In the genomic region with DNA sequence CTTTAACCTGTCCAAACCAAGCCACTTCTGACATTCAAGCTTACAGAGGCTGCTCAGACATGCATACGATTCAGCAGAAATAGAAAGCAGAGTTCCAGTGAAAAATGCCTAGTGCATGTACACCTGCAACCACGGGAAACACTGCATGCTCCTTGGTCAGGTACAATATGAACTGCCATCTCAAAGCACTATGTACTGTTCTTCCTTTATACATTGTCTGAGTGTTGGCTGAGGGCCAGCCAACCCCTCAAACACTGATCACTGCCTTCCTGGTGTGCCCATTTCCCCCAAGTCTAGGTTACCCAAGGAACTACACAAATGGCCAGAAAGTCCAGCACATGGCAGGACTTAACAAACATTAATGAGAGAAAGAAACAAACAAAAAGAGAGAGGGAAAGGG, we compare ENCODE assay signal across 15 mouse cellular contexts. TPM values are rescaled to one million over a fixed set of nuclear protein-coding genes. Genes with fewer than 3 reads are reported as not detected.
DNase-seq lines count a peak whose midpoint lies in the region; ATAC-seq and TF ChIP-seq lines count a peak whose summit lies in the region.
"Had no signal": no experiment of that assay in that cellular context is flagged by ENCODE, and none has a peak within 500 bp of the region (broad histone marks: within the 10 kb centered on the region; RNA-seq: fewer than 3 reads in every experiment).

No protein-coding gene starts in this region.

- H3K27ac ChIP-seq in heart, embryonic 15.5 days, result no peak overlapping the region
- H3K27ac ChIP-seq in heart, embryonic 11.5 days (ENCODE audit: low read depth, low read length), result no peak overlapping the region
- H3K27ac ChIP-seq in liver, embryonic 13.5 days, result 0 out of 2 replicates have a peak overlapping the region, but pooled peaks have one; percentile 0
- no peak overlapping the region for H3K27ac ChIP-seq in embryonic fibroblast, embryonic 13.5 days (ENCODE audit: insufficient read depth, low read length)
- H3K27ac ChIP-seq: embryonic facial prominence, embryonic 13.5 days; heart, adult 2 months; liver, embryonic 14.5 days; macrophage had no signal

- H3K4me2 ChIP-seq in heart, embryonic 15.5 days, result peak overlapping the region; percentile 66; the same call in 1 of the 2 replicates
- no peak overlapping the region for H3K4me2 ChIP-seq in heart, embryonic 11.5 days
- H3K4me2 ChIP-seq in liver, embryonic 13.5 days, result no peak overlapping the region

- H3K27me3 ChIP-seq in heart, embryonic 15.5 days, result no peaks in the 10 kb centered on the region
- no peaks in the 10 kb centered on the region for H3K27me3 ChIP-seq in heart, embryonic 11.5 days (ENCODE audit: control insufficient read depth, insufficient read depth, low read length)
- no peaks in the 10 kb centered on the region for H3K27me3 ChIP-seq in liver, embryonic 13.5 days
- H3K27me3 ChIP-seq: CH12.LX; embryonic facial prominence, embryonic 13.5 days had no signal

- peaks cover 50% of the 10 kb centered on the region for H3K4me1 ChIP-seq in heart, embryonic 15.5 days (replicated peaks)
- H3K4me1 ChIP-seq in heart, embryonic 11.5 days (ENCODE audit: control insufficient read depth, insufficient read depth, low read length), result peaks cover 31% of the 10 kb centered on the region
- H3K4me1 ChIP-seq in liver, embryonic 13.5 days (replicated peaks), result peaks cover 65% of the 10 kb centered on the region
- peaks cover 10% of the 10 kb centered on the region for H3K4me1 ChIP-seq in embryonic fibroblast, embryonic 13.5 days (ENCODE audit: control insufficient read depth, insufficient read depth, low read length)

- no peak for ATAC-seq in heart, embryonic 15.5 days (replicated peaks; ENCODE audit: insufficient number of reproducible peaks, insufficient read depth, low FRiP score, low read depth)
- no peak for ATAC-seq in heart, embryonic 11.5 days (replicated peaks; ENCODE audit: insufficient number of reproducible peaks, low FRiP score, low TSS enrichment)
- no peak for ATAC-seq in liver, embryonic 13.5 days (ENCODE audit: low read depth)
- ATAC-seq: activated CD4-positive, CD25-positive, alpha-beta regulatory T cell, adult 4 months had no signal

- no peak for TF ChIP-seq CTCF in embryonic fibroblast, embryonic 13.5 days (IDR thresholded peaks at IDR 0.05; ENCODE audit: borderline replicate concordance, insufficient read depth, low read length)

- H3K36me3 ChIP-seq in heart, embryonic 15.5 days, result no peaks in the 10 kb centered on the region
- H3K36me3 ChIP-seq in heart, embryonic 11.5 days (ENCODE audit: control insufficient read depth, insufficient read depth, low read length), result no peaks in the 10 kb centered on the region
- peaks cover 12% of the 10 kb centered on the region; the same call in 1 of the 2 replicates for H3K36me3 ChIP-seq in liver, embryonic 13.5 days

- no peak for DNase-seq in liver, embryonic 13.5 days
- DNase-seq in liver (no peak), 416B (ENCODE audit: low read depth) (peak; percentile 19)
- DNase-seq in adrenal gland, adult (ENCODE audit: inconsistent age in 2 of 2, low spot score in 1 of 2), result no peak
- DNase-seq: heart, adult 2 months; retina, postnatal 1 day; thymus, postnatal 36 days had no signal

- H3K9me3 ChIP-seq in heart, embryonic 15.5 days (replicated peaks), result no peaks in the 10 kb centered on the region
- H3K9me3 ChIP-seq in heart, embryonic 11.5 days (replicated peaks; ENCODE audit: control insufficient read depth, low read length), result no peaks in the 10 kb centered on the region
- H3K9me3 ChIP-seq in liver, embryonic 13.5 days (replicated peaks), result no peaks in the 10 kb centered on the region
- H3K9me3 ChIP-seq: embryonic facial prominence, embryonic 13.5 days had no signal

- TF ChIP-seq POLR2A in embryonic fibroblast, embryonic 13.5 days (IDR thresholded peaks at IDR 0.05; ENCODE audit: low read depth, low read length), result no peak

- H3K9ac ChIP-seq in heart, embryonic 15.5 days, result no peak overlapping the region
- H3K9ac ChIP-seq in heart, embryonic 11.5 days (ENCODE audit: low read depth, low read length), result no peak overlapping the region
- no peak overlapping the region for H3K9ac ChIP-seq in liver, embryonic 13.5 days
- H3K9ac ChIP-seq: embryonic facial prominence, embryonic 13.5 days; liver, embryonic 14.5 days had no signal

- no peak overlapping the region for H3K4me3 ChIP-seq in heart, embryonic 15.5 days
- no peak overlapping the region for H3K4me3 ChIP-seq in heart, embryonic 11.5 days (ENCODE audit: low read depth, low read length)
- H3K4me3 ChIP-seq in liver, embryonic 13.5 days (replicated peaks), result no peak overlapping the region
- H3K4me3 ChIP-seq in embryonic fibroblast, embryonic 13.5 days (ENCODE audit: insufficient read depth, low read length), result peak overlapping the region; percentile 14; the same call in 1 of the 2 replicates
- H3K4me3 ChIP-seq: heart, adult 2 months had no signal

- WGBS in heart, embryonic 15.5 days, result 75% methylated on average over 2 of the region's 2 CpGs
- WGBS in heart, embryonic 11.5 days (ENCODE audit: insufficient replicate concordance), result 87% methylated on average over 2 of the region's 2 CpGs
- 77% methylated on average over 2 of the region's 2 CpGs for WGBS in liver, embryonic 13.5 days (ENCODE audit: insufficient replicate concordance)

RNA-seq across cellular contexts. Expression of gene Prdm2, which starts 53.5 kb away (rescaled TPM):
- polyA plus RNA-seq in heart, embryonic 15.5 days (2015; fragmentation: Nextera tagmentation; extraction: Ambion mirVana), result 6.6 and 7.8 TPM in 2 replicates
- polyA plus RNA-seq in heart, embryonic 11.5 days (2014; fragmentation: Nextera tagmentation; extraction: Ambion mirVana), result 8.1 and 11.0 TPM in 2 replicates
- polyA plus RNA-seq in liver, embryonic 13.5 days (2015; fragmentation: Nextera tagmentation; extraction: Ambion mirVana), result 2.9 and 4.7 TPM in 2 replicates
- 26.2 and 28.6 TPM in 2 replicates for polyA plus RNA-seq in embryonic fibroblast, embryonic 13.5 days (2011; ENCODE audit: insufficient read length, low read depth, missing spikeins)
